Mouse (Mus musculus): Measurements from ENCODE around the gene Olfr193.
"Not testable (repeated sequence)": the region's sequence is repeated elsewhere in the genome, so short reads cannot be mapped to it uniquely, and the experiment has no call there.

Olfr193 gene

GRCm38 (mm10) chr16:59111781-59112180 lies at the start of gene Olfr193:
Olfr193 (minus strand) TSS chr16:59111881.
- DNase-seq (ENCODE audit: low spot score in 2 of 2) = no peak

GRCm38 (mm10) chr16:59151996-59152395 lies 40.3 kb upstream of the Olfr193 start:
- no peak for DNase-seq (ENCODE audit: low spot score in 2 of 2)

- DNase-seq (ENCODE audit: low spot score in 2 of 2) = no peak
Measured at GRCm38 (mm10) chr16:59146746-59147145, 35.1 kb upstream of the Olfr193 start, which contains the start of gene Olfr195. Olfr195 (plus strand) TSS chr16:59147046.

- no peak for DNase-seq (ENCODE audit: low spot score in 2 of 2)
Measured at GRCm38 (mm10) chr16:59141105-59141504, 29.4 kb upstream of the Olfr193 start.

- peak in 1 of 2 experiments; percentile 16 for DNase-seq (ENCODE audit: low spot score in 2 of 2)
Measured at GRCm38 (mm10) chr16:59130740-59131139, 19.1 kb upstream of the Olfr193 start.

GRCm38 (mm10) chr16:59120969-59121368 lies 9.3 kb upstream of the Olfr193 start, which contains the start of gene Olfr194:
Olfr194 (minus strand) TSS chr16:59121069.
- no peak for DNase-seq (ENCODE audit: low spot score in 2 of 2)

- not testable (repeated sequence) for DNase-seq (ENCODE audit: low spot score in 2 of 2)
Measured at GRCm38 (mm10) chr16:59108522-59108921, 3.2 kb downstream of the Olfr193 start.

GRCm38 (mm10) chr16:59105312-59105711 lies 6.4 kb downstream of the Olfr193 start:
- DNase-seq (ENCODE audit: low spot score in 2 of 2) = no peak

- not testable (repeated sequence) for DNase-seq (ENCODE audit: low spot score in 2 of 2)
Measured at GRCm38 (mm10) chr16:59089722-59090121, 22.0 kb downstream of the Olfr193 start, which contains the start of gene Olfr191. Olfr191 (minus strand) TSS chr16:59089822.

GRCm38 (mm10) chr16:59081113-59081512 lies 30.6 kb downstream of the Olfr193 start:
- not testable (repeated sequence) for DNase-seq (ENCODE audit: low spot score in 2 of 2)

- DNase-seq (ENCODE audit: low spot score in 2 of 2) = no peak
Measured at GRCm38 (mm10) chr16:59077905-59078304, 33.8 kb downstream of the Olfr193 start, which contains the start of gene Olfr190. Olfr190 (minus strand) TSS chr16:59078005.

GRCm38 (mm10) chr16:59073520-59073919 lies 38.2 kb downstream of the Olfr193 start:
- DNase-seq (ENCODE audit: low spot score in 2 of 2) = no peak

GRCm38 (mm10) chr16:59071755-59072154 lies 39.9 kb downstream of the Olfr193 start:
- no peak for DNase-seq (ENCODE audit: low spot score in 2 of 2)

- DNase-seq (ENCODE audit: low spot score in 2 of 2) = not testable (repeated sequence)
Measured at GRCm38 (mm10) chr16:59062411-59062810, 49.3 kb downstream of the Olfr193 start.
